Mouse (Mus musculus) CD4-positive helper T cell, adult 2 months (primary cell): ENCODE results near the gene Arhgap11a.

Experiments
- DNase-seq: peaks from one replicate; pipeline ENCODE4 v3.0.0-alpha.2; 2012; ENCODE audit warnings: low read depth, missing footprints, low spot score

The Arhgap11a gene

GRCm38 (mm10) chr2:113848245-113849121 lies at the start of gene Arhgap11a:
Arhgap11a (minus strand) TSS chr2:113848661.
- peak; percentile 93 for DNase-seq

- no peak for DNase-seq
Measured at GRCm38 (mm10) chr2:113893385-113894122, 45.1 kb upstream of the Arhgap11a start.

- DNase-seq = no peak
Measured at GRCm38 (mm10) chr2:113887166-113887565, 38.7 kb upstream of the Arhgap11a start.

- DNase-seq = no peak
Measured at GRCm38 (mm10) chr2:113886061-113886460, 37.6 kb upstream of the Arhgap11a start.

- DNase-seq = no peak
Measured at GRCm38 (mm10) chr2:113870115-113870514, 21.7 kb upstream of the Arhgap11a start.

GRCm38 (mm10) chr2:113868404-113868803 lies 19.9 kb upstream of the Arhgap11a start:
- DNase-seq = no peak

GRCm38 (mm10) chr2:113866155-113866554 lies 17.7 kb upstream of the Arhgap11a start:
- peak; percentile 51 for DNase-seq

- no peak for DNase-seq
Measured at GRCm38 (mm10) chr2:113849141-113849540, 680 bp upstream of the Arhgap11a start.

GRCm38 (mm10) chr2:113847678-113848244 lies 700 bp downstream of the Arhgap11a start:
- peak; percentile 11 for DNase-seq

- no peak for DNase-seq
Measured at GRCm38 (mm10) chr2:113845081-113845480, 3.4 kb downstream of the Arhgap11a start.

- DNase-seq = no peak
Measured at GRCm38 (mm10) chr2:113841656-113842437, 6.6 kb downstream of the Arhgap11a start.

- DNase-seq = no peak
Measured at GRCm38 (mm10) chr2:113839488-113839887, 9.0 kb downstream of the Arhgap11a start.

GRCm38 (mm10) chr2:113835219-113835618 lies 13.2 kb downstream of the Arhgap11a start:
- peak; percentile 10 for DNase-seq

GRCm38 (mm10) chr2:113828943-113829882 lies 19.2 kb downstream of the Arhgap11a start, which contains the start of gene Scg5:
Scg5 (minus strand) TSS chr2:113829121.
- peak; percentile 72 for DNase-seq

GRCm38 (mm10) chr2:113828086-113828942 lies 20.1 kb downstream of the Arhgap11a start:
- no peak for DNase-seq

- peak; percentile 67 for DNase-seq
Measured at GRCm38 (mm10) chr2:113823909-113824308, 24.6 kb downstream of the Arhgap11a start.

GRCm38 (mm10) chr2:113822367-113822766 lies 26.1 kb downstream of the Arhgap11a start:
- DNase-seq = no peak

GRCm38 (mm10) chr2:113821176-113821734 lies 27.2 kb downstream of the Arhgap11a start:
- DNase-seq = no peak

GRCm38 (mm10) chr2:113820117-113820516 lies 28.3 kb downstream of the Arhgap11a start:
- no peak for DNase-seq
